Mouse (Mus musculus): ENCODE measurements at regions not wholly inside any gene's neighbourhood (a gene's known extent, or its start where the extent isn't known, plus 50 kb on each side); places are given as distances from the start of the nearest gene placed in this dataset.

- no peak for DNase-seq (ENCODE audit: low read depth, low spot score)
Observed at GRCm38 (mm10) chr7:40052255-40052654, 534.7 kb downstream of the Zfp619 start.

GRCm38 (mm10) chr7:40058836-40059235 lies 541.3 kb downstream of the Zfp619 start:
- no peak for DNase-seq (ENCODE audit: low read depth, low spot score)

DNA sequence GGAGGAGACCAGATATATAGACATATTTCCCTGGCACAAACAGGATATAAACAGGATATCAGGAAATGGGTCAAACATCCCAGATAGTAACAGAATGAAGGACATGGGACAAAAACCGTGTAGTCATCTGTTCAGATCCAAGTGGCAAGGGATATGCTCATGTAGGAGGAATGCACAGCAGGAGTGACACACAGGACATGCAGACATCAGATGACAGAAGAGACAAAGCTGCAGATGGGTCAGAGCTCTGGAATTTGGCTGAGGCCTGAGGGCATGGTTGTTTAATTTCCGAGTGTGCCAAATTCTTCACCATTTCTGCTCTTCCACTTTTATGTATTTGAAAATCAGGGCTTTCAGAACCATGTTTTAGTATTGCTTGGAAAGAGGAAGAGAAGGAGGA lies 547.1 kb downstream of the Zfp619 start:
- no peak for DNase-seq (ENCODE audit: low read depth, low spot score)

DNA sequence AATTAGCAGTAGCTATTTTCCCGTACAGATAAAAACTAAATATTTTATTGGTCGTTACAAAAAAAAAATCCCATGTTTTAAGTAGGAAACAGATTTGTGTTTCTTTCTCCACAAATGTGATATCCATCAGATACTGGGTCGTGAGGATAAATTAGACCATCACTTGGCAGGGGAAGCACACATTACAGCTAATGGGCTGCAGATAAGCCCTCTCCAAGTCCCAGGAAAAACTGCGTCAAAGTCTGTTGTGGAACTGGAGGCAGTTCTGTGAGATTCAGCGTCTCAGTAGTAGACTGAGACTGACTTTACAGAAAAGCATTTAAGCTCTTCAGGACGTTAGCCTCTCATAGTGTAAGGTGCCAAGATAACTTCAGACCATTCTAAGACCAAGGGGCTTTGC lies 548.0 kb downstream of the Zfp619 start:
- DNase-seq (ENCODE audit: low read depth, low spot score): no peak

GRCm38 (mm10) chr7:40067378-40067777 lies 549.8 kb downstream of the Zfp619 start:
- no peak for DNase-seq (ENCODE audit: low read depth, low spot score)

DNA sequence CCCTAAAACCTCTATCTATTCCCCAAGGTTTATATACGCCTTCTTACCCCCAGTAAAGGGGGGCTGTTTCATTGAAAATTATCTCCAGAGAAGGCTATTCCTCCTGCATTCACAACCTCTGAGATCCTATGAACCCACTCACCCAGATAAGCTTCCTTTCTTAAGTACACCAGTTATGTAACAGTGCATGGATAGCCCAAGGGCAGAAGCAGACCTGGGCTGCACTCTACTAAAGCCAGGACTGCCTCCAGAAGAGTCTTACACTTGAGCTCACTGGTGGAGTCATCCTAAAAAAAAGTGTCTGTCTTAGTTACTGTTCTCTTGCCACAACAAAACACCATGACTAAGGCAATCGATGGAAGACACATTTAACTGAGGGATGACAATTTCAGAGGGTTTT lies 553.7 kb downstream of the Zfp619 start:
- no peak for DNase-seq (ENCODE audit: low read depth, low spot score)

GRCm38 (mm10) chr7:40072478-40072877 lies 554.9 kb downstream of the Zfp619 start:
- no peak for DNase-seq (ENCODE audit: low read depth, low spot score)

- no peak for DNase-seq (ENCODE audit: low read depth, low spot score)
Observed at GRCm38 (mm10) chr7:40086236-40086635, 568.7 kb downstream of the Zfp619 start.

DNA sequence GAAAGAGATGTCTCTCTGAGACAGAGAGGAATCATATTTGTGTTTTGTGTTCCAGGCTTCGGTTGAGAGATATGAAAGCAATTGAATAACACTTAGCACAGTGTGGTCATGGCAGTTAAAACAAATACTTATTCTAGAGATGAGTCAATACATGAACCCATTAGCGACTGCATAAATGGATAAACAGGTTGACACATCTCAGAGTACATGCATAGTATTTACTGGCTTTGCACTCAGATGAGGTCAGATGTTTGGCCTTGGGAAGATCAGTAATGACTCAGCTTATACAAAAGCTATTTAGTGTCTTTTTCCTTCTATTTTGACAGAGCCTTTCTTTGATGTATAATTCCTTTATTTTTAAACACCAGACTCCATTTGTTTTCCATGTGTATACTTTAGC lies 579.5 kb downstream of the Zfp619 start:
- no peak for DNase-seq (ENCODE audit: low read depth, low spot score)

GRCm38 (mm10) chr7:40103057-40103945 lies 585.7 kb downstream of the Zfp619 start:
- no peak for DNase-seq (ENCODE audit: low read depth, low spot score)

GRCm38 (mm10) chr7:40142906-40143305 lies 625.3 kb downstream of the Zfp619 start:
- DNase-seq (ENCODE audit: low read depth, low spot score): no peak

DNA sequence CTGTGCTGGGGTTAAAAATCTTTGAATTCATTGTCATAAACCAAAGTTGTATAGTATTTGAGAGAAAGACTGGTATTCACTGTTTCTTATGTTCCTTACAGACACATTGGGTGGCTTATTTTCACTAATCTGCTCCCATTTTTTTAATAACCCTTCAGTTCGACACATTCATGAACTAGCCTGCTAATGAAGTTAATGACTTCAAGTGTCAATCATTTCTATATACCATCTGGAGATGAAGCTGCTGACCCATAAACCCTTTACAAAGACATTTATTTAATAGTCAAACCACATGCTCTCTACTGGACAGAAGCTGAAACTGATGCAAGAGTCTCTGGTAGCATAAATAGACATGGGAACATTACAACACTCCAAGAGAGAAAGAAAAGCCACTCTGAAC lies 626.9 kb downstream of the Zfp619 start:
- DNase-seq (ENCODE audit: low read depth, low spot score): no peak

DNA sequence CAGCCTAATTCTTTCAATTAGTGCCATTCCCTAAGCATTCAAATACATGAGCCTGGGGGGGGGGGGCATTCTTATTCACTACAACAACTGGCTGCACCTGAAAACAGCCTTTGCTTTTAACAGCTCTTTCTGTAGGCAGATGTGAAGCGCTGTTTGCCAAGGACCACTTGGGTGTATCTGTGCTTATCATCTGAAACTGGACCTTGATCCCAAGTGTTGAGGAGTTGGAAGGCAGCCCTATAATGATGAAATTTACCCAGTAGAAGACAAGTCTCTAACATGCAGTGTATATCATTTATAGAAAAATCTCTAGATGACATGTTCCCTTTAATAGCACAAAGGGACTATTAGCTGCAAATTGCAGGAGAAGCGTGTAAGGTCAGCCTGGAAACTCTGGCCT lies 660.0 kb downstream of the Zfp619 start:
- DNase-seq (ENCODE audit: low read depth, low spot score): no peak

- no peak for DNase-seq (ENCODE audit: low read depth, low spot score)
Observed at GRCm38 (mm10) chr7:40195366-40195765, 677.8 kb downstream of the Zfp619 start.

DNA sequence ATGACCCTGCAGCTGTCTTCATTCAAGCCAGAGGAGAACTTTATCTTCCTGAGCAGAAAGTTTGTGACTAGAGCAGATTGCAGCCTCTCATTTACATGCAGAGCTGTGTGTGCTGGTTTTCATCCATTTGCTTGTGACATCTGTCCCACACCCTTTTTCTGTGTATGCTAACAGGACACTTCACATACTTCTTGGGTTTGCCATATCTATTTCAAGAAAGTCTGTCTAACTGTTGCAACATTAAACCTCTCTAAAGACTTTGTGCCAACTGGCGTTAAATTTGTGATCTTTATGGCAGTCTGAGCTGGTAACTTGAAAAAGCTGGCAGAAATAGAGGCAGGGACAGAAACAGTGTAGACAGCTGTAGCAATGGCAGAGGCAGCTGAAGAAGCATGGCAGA lies 685.0 kb downstream of the Zfp619 start:
- DNase-seq (ENCODE audit: low read depth, low spot score): no peak

- no peak for DNase-seq (ENCODE audit: low read depth, low spot score)
Observed at GRCm38 (mm10) chr7:40211956-40212355, 686.2 kb upstream of the Vstm2b start.

- no peak for DNase-seq (ENCODE audit: low read depth, low spot score)
Observed at GRCm38 (mm10) chr7:40212576-40212975, 685.6 kb upstream of the Vstm2b start.

GRCm38 (mm10) chr7:40213646-40214045 lies 684.5 kb upstream of the Vstm2b start:
- no peak for DNase-seq (ENCODE audit: low read depth, low spot score)

GRCm38 (mm10) chr7:40214395-40214794 lies 683.7 kb upstream of the Vstm2b start:
- no peak for DNase-seq (ENCODE audit: low read depth, low spot score)

GRCm38 (mm10) chr7:40215271-40215670 lies 682.9 kb upstream of the Vstm2b start:
- no peak for DNase-seq (ENCODE audit: low read depth, low spot score)

GRCm38 (mm10) chr7:40220549-40220948 lies 677.6 kb upstream of the Vstm2b start:
- DNase-seq (ENCODE audit: low read depth, low spot score): no peak

- DNase-seq (ENCODE audit: low read depth, low spot score): no peak
Observed at GRCm38 (mm10) chr7:40245188-40245587, 652.9 kb upstream of the Vstm2b start.

DNA sequence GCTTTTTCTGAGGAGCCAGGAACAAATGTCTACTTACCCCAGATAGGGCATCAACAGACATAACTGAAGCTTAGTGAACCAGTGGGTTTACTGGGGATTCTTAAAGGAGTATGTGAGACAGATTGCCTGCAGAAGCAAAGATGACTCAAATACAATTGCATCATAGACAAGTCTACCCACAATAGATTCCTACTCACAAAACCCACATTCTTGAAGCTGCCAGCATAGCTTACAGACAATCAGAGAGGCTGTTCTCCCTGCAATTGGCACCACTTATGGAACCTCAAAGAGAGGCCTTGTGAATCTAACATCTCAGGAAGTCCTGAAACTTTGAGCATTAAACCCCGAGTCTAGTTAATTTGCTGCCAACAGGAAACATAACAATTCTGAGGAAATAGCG lies 649.6 kb upstream of the Vstm2b start:
- no peak for DNase-seq (ENCODE audit: low read depth, low spot score)

DNA sequence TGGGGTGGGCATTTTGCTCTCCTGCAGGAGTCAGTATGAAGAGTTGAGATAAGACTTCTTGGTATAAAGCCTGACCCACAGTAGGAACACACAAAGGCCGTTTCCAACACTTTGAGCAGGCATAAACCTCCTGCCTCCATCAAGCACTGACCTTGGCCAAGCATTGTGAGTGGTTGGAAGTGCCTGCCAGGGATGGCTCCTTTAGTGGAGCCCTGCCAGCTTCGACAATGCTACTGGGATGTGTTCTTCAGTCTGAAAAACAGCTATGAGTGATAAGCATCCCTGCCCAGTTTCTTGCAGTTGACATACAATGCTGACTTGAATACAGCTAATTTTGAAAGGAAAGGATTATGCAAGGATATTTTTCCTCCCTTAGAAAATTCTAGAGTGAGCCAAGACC lies 644.6 kb upstream of the Vstm2b start:
- no peak for DNase-seq (ENCODE audit: low read depth, low spot score)
